Mouse (Mus musculus): Measurements from ENCODE around the gene Zdhhc6.

The Zdhhc6 gene

GRCm38 (mm10) chr19:55315452-55316108 is at the start of gene Zdhhc6:
TSS of gene Zdhhc6 (minus strand) at chr19:55316032.
- DNase-seq (ENCODE audit: low spot score): peak; percentile 86

GRCm38 (mm10) chr19:55362606-55363005 is 46.8 kb upstream of the Zdhhc6 start:
- DNase-seq (ENCODE audit: low spot score): no peak

GRCm38 (mm10) chr19:55350673-55351378 is 35.0 kb upstream of the Zdhhc6 start:
- DNase-seq (ENCODE audit: low spot score): peak; percentile 72

GRCm38 (mm10) chr19:55348187-55348586 is 32.4 kb upstream of the Zdhhc6 start:
- no peak for DNase-seq (ENCODE audit: low spot score)

GRCm38 (mm10) chr19:55343274-55343673 is 27.4 kb upstream of the Zdhhc6 start:
- DNase-seq (ENCODE audit: low spot score): no peak

GRCm38 (mm10) chr19:55342423-55342822 is 26.6 kb upstream of the Zdhhc6 start:
- DNase-seq (ENCODE audit: low spot score): no peak

- DNase-seq (ENCODE audit: low spot score): no peak
These were observed 25.5 kb upstream of the Zdhhc6 start for GRCm38 (mm10) chr19:55341377-55341776.

GRCm38 (mm10) chr19:55340521-55340920 is 24.7 kb upstream of the Zdhhc6 start:
- DNase-seq (ENCODE audit: low spot score): peak; percentile 68

GRCm38 (mm10) chr19:55337664-55338063 is 21.8 kb upstream of the Zdhhc6 start:
- no peak for DNase-seq (ENCODE audit: low spot score)

GRCm38 (mm10) chr19:55337066-55337465 is 21.2 kb upstream of the Zdhhc6 start:
- DNase-seq (ENCODE audit: low spot score): no peak

- DNase-seq (ENCODE audit: low spot score): no peak
These were observed 20.6 kb upstream of the Zdhhc6 start for GRCm38 (mm10) chr19:55336441-55336840.

GRCm38 (mm10) chr19:55335881-55336280 is 20.0 kb upstream of the Zdhhc6 start:
- peak; percentile 60 for DNase-seq (ENCODE audit: low spot score)

- peak; percentile 86 for DNase-seq (ENCODE audit: low spot score)
These were observed 16.9 kb upstream of the Zdhhc6 start for GRCm38 (mm10) chr19:55332641-55333268.

GRCm38 (mm10) chr19:55331776-55332175 is 15.9 kb upstream of the Zdhhc6 start:
- DNase-seq (ENCODE audit: low spot score): no peak

- DNase-seq (ENCODE audit: low spot score): peak; percentile 36
These were observed 11.7 kb upstream of the Zdhhc6 start for GRCm38 (mm10) chr19:55327510-55327909.

- no peak for DNase-seq (ENCODE audit: low spot score)
These were observed 6.8 kb upstream of the Zdhhc6 start for GRCm38 (mm10) chr19:55322604-55323003.

- DNase-seq (ENCODE audit: low spot score): no peak
These were observed 3.7 kb upstream of the Zdhhc6 start for GRCm38 (mm10) chr19:55319521-55319920.

- DNase-seq (ENCODE audit: low spot score): no peak
These were observed 3.2 kb upstream of the Zdhhc6 start for GRCm38 (mm10) chr19:55319036-55319435.

- no peak for DNase-seq (ENCODE audit: low spot score)
These were observed 1.1 kb upstream of the Zdhhc6 start for GRCm38 (mm10) chr19:55316901-55317300.

GRCm38 (mm10) chr19:55316109-55316714 is 380 bp upstream of the Zdhhc6 start, which contains the start of gene Vti1a:
TSS of gene Vti1a (plus strand) at chr19:55316295.
- peak; percentile 94 for DNase-seq (ENCODE audit: low spot score)

- DNase-seq (ENCODE audit: low spot score): no peak
These were observed 2.2 kb downstream of the Zdhhc6 start for GRCm38 (mm10) chr19:55313649-55314048.

- no peak for DNase-seq (ENCODE audit: low spot score)
These were observed 4.0 kb downstream of the Zdhhc6 start for GRCm38 (mm10) chr19:55311874-55312273.

- DNase-seq (ENCODE audit: low spot score): peak; percentile 48
These were observed 10.8 kb downstream of the Zdhhc6 start for GRCm38 (mm10) chr19:55305024-55305423.

All from MN1 (cell line).